Mouse (Mus musculus) myocyte (in vitro differentiated cells): Measurements from ENCODE around the gene Ninj2.

Experiments
- MYOD1 ChIP-seq, 3 experiments: IDR thresholded peaks; one replicate each; pipeline ENCODE4 v1.6.1; 2011; ENCODE audit warnings: control low read depth in 2 of 3, low read depth in 2 of 3, mild to moderate bottlenecking in 2 of 3, moderate library complexity in 1 of 3; ENCODE audit not compliant: insufficient read length in 2 of 3, control insufficient read depth in 1 of 3
- POLR2A ChIP-seq: IDR thresholded peaks from one replicate; pipeline ENCODE4 v1.6.1; 2011; ENCODE audit warnings: low read depth, mild to moderate bottlenecking, control low read depth, moderate library complexity; ENCODE audit not compliant: insufficient read length
- USF1 ChIP-seq: IDR thresholded peaks from one replicate; pipeline ENCODE4 v1.6.1; 2011; ENCODE audit warnings: low read depth, mild to moderate bottlenecking, control low read depth, moderate library complexity

GRCm38 (mm10) chr6:120124688-120125087 lies 31.5 kb downstream of the Ninj2 start:
- TF ChIP-seq USF1 (no peak), MYOD1 (IDR thresholded peaks at IDR 0.05; ENCODE audit: control insufficient read depth in 1 of 3, insufficient read length in 2 of 3, low read depth in 2 of 3) (no peak), POLR2A (no peak)
